Mouse (Mus musculus) ES-E14 (cell line): ENCODE measurements around the gene Ttc12.

ENCODE experiments used
- CHD2 ChIP-seq: IDR thresholded peaks from 2 replicates; pipeline ENCODE4 v1.6.1; 2014; ENCODE audit warnings: mild to moderate bottlenecking, low read depth, low read length, inconsistent platforms
- HCFC1 ChIP-seq: IDR thresholded peaks from 2 replicates; pipeline ENCODE4 v1.6.1; 2012; ENCODE audit warnings: low read length, inconsistent platforms, borderline replicate concordance; ENCODE audit not compliant: insufficient read depth
- ZC3H11A ChIP-seq: IDR thresholded peaks from 2 replicates; pipeline ENCODE4 v1.6.1; 2012; ENCODE audit warnings: low read depth, mild to moderate bottlenecking, inconsistent platforms, low read length, borderline replicate concordance

- no peak for TF ChIP-seq CHD2
- no peak for TF ChIP-seq ZC3H11A
- TF ChIP-seq HCFC1: no peak
Observed at GRCm38 (mm10) chr9:49396006-49396405, 90.0 kb downstream of the Ttc12 start.
